Mouse (Mus musculus) bone marrow, adult 2 months (tissue): ENCODE results near the gene Dlg2. TPM values are rescaled to one million over a fixed set of nuclear protein-coding genes. Genes with fewer than 3 reads are reported as not detected.
A peak's percentile ranks its signal among the peaks of the same experiment; 100 is the strongest.

Experiments used
- H3K27ac ChIP-seq: fragments of 200-500 bp; 2 replicates; pipeline ENCODE4 v1.5.1; 2012; ENCODE audit warnings: low read depth, mild to moderate bottlenecking, control low read depth, inconsistent platforms, low read length; ENCODE audit not compliant: control insufficient read depth, poor library complexity, insufficient read depth
- H3K4me1 ChIP-seq: fragments of 200-500 bp; 2 replicates; pipeline ENCODE4 v1.6.1; 2011; ENCODE audit warnings: low read length; ENCODE audit not compliant: control insufficient read depth, insufficient read depth
- H3K4me3 ChIP-seq: fragments of 200-500 bp; replicated peaks from 2 replicates; pipeline ENCODE3; 2011; ENCODE audit warnings: mild to moderate bottlenecking, low read depth, low read length, control low read depth; ENCODE audit not compliant: control insufficient read depth
- CTCF ChIP-seq: fragments of 200-500 bp; IDR thresholded peaks from 2 replicates; pipeline ENCODE4 v1.5.1; 2011; ENCODE audit warnings: low read length, control low read depth; ENCODE audit not compliant: control insufficient read depth, insufficient read depth
- POLR2A ChIP-seq: fragments of 200-500 bp; IDR thresholded peaks from 2 replicates; pipeline ENCODE4 v1.6.1; 2011; ENCODE audit warnings: low read depth, mild to moderate bottlenecking, control low read depth, low read length, borderline replicate concordance; ENCODE audit not compliant: control insufficient read depth
- WGBS: fragments of 180-500 bp; shearing (Covaris S2); methylation state at CpG from one replicate; pipeline ENCODE4 v1.1.7; 2018; 5-methylcytosine and 5-hydroxymethylcytosine counted together
- polyA plus RNA-seq: library from polyadenylated mRNA; stranded (reverse); fragments of >200 nt; gene quantifications from 2 replicates; pipeline ENCODE4 v1.2.4, GENCODE M21; 2011; ENCODE audit warnings: low replicate concordance; ENCODE audit not compliant: missing spikeins, insufficient read depth, insufficient read length

Dlg2 gene
- polyA plus RNA-seq, 1 experiment = 11.7 TPM

DNA sequence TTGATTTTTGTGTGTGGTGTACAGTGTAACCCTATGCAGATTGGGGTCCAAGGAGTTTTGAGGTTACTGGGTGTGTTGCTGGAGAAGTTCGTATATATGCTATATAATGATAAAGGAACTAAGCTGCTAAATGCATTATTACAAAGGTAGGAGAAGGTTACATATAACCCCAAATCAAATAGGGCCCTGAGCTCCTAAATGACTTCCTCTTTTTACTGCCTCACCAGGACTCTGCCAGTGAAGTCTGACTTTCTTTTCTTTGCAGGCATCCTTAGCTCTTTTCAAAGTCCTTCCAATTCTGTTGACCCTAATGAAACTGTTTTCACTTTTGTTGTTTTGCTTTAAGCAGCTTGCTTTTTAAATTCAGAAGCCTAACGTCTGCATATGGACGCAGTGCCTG lies 1016.8 kb downstream of the Dlg2 start:
- TF ChIP-seq POLR2A (no peak), CTCF (no peak)
- H3K4me1 ChIP-seq = no peaks in the 10 kb centered on the region
- H3K4me3 ChIP-seq = no peak overlapping the region
- H3K27ac ChIP-seq = no peak overlapping the region
- WGBS = 20% methylated on average over 3 of the region's 3 CpGs

DNA sequence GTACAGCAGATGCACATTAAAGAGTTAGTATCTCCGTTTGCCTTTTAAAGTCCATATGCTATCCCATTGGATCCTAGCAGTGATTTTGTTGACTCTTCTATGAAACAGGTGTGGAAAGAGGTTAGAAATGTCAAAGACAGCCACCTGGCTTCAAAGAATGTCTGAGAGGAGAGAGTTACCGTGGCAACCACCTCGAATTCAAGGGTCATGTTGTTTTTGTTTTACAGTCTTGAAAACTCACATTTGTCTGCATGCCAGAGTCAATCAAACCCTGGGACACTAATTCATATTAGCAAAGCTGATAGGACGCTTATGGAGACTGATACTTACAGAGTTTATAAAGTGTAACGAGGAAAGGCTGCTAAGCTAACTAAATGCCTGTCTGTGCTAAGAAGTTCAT lies 1019.1 kb downstream of the Dlg2 start:
- Histone ChIP-seq H3K4me1 (no peaks in the 10 kb centered on the region), H3K27ac (no peak overlapping the region), H3K4me3 (no peak overlapping the region)
- TF ChIP-seq CTCF = no peak
- TF ChIP-seq POLR2A = no peak
- 67% methylated on average over 5 of the region's 5 CpGs for WGBS

DNA sequence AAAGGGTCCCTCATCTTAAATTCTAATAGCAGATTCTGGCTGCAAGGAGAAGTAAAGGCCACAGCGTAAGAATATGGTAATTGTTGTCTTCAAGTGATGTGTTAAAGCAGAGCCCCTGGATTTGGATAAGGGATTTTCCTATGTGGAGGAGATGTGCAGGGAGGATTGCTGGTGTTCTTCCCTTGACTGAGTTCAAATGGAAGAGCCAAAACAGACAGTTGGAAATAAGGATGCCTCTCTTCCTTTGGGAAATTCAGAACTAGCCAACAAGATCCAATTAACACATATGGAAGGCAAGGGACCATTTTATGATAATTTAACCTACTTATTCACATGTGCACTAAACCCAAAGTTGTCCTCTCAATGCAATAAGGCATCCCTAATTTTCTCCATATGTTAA lies 1034.6 kb downstream of the Dlg2 start:
- Histone ChIP-seq H3K4me3 (no peak overlapping the region), H3K27ac (no peak overlapping the region), H3K4me1 (no peaks in the 10 kb centered on the region)
- TF ChIP-seq POLR2A (no peak), CTCF (no peak)
- 76% methylated on average over 1 of the region's 1 CpGs for WGBS

DNA sequence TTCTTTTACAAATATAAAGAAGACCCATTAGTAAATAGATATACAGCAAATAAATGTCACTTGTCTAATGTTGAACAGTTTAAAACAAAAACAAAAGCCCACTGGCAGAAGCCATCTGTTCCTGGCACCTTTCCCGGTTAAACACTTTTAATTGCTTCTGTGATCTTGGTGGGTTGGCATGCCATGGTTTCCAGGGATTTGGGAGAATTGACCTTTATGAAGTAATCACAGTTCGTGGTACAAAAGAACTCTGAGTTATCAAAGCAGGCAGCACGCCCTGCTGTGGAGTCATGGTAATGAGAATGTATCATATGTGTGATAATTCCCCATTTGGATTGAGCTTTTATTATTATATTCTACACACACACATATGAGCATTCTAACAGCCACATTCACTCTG lies 1038.0 kb downstream of the Dlg2 start:
- TF ChIP-seq POLR2A = no peak
- TF ChIP-seq CTCF = no peak

DNA sequence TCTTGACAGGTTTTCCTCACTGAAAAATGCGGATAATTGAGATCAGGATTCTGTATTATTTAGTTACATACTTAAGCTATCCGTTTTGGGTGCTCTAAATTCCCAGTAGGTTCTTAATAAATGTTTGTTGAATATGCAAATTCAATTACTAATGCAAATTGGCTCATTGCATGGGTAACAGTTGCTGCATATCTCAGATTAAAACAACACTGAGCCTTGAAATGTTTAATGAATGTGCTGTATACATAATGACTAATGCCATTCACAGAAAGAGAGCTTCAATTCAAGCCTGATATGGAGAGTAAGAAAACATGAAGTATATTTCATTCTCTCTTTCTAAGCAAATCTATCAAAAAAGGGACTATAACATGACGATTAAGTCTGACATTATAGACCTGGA lies 1039.8 kb downstream of the Dlg2 start:
- 79% methylated on average over 3 of the region's 3 CpGs for WGBS
- H3K4me1 ChIP-seq = no peaks in the 10 kb centered on the region
- no peak overlapping the region for H3K27ac ChIP-seq
- no peak overlapping the region for H3K4me3 ChIP-seq
- no peak for TF ChIP-seq CTCF
- no peak for TF ChIP-seq POLR2A

More for the DNA sequence above, 1038.0 kb downstream of the Dlg2 start:
- WGBS = 68% methylated on average over 3 of the region's 3 CpGs
- Histone ChIP-seq H3K4me1 (no peaks in the 10 kb centered on the region), H3K4me3 (no peak overlapping the region), H3K27ac (no peak overlapping the region)

DNA sequence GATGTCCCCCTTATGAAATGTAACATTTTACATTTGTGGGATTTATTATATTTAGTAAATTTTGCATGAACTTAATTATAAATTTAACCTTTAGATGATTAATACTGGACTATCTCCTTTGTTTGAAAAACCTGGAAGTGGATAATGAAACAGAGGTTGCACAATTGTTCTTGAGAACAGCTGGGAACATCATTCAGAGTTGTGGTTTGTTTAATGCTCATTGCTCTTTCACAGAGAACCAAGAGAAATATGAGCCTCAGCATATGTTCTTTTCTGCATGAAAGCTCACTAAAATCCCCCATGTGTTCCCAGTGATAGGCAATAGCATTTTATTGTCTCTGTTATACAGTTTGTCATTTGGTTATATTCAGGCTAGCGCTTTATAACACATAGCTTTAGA lies 1049.4 kb downstream of the Dlg2 start:
- TF ChIP-seq POLR2A (no peak), CTCF (no peak)
- 86% methylated on average over 1 of the region's 1 CpGs for WGBS
- H3K27ac ChIP-seq = no peak overlapping the region
- H3K4me1 ChIP-seq = no peaks in the 10 kb centered on the region
- no peak overlapping the region for H3K4me3 ChIP-seq

DNA sequence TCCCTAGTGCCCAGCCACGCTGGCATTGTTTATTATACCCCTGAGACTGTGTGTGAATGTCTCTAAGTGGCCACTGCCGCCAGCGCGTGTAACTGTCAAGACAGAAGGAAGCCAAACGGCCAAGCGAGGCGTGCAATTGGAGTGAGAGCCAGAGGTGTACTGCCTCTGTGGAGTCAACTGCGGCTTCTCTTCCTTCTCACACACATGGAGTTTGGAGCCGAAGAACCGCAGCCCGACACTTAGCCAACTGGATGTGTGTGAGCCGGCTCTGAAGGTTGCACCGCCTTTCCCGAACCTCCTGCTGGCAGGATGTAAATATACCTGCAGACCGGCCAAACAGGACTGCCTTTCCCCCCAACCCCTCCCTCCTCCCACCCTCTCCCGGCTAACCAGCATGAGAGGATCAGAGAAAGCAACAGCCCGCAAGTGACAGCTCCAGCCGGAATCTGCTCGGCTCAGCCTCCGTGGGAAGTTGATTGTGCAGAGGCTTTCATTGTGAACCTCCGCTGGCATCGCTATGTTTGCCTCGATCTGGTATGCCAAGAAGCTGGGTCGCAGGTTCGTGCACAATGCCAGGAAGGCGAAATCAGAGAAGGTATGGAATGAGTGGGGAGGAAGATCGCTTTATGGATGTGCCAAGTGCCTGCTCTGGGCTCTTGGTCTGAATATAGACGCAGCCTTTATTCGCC lies 1066.3 kb downstream of the Dlg2 start:
- Histone ChIP-seq H3K4me3 (peak overlapping the region; percentile 15), H3K27ac (no peak overlapping the region), H3K4me1 (no peaks in the 10 kb centered on the region)
- TF ChIP-seq CTCF (no peak), POLR2A (no peak)
- WGBS = 2% methylated on average over 29 of the region's 29 CpGs

DNA sequence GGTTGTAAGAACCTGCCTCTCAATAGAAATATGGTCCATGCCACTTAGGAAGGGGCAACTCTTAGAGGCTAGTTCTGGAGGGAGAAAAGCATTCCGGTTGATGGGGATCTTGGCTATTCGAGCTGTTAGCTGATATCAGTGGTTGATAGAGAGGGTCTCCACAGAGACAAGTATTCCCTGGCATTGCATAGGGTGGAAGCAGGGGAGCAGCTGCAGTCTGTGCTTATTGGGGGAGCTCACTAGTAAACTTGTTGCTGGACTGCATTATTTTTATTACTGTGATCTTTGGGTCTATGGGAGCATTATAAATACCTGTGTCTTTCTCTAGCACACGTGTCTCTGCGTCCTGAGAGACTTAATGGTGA lies 1066.8 kb downstream of the Dlg2 start:
- 34% methylated on average over 4 of the region's 4 CpGs for WGBS
- Histone ChIP-seq H3K4me1 (no peaks in the 10 kb centered on the region), H3K27ac (no peak overlapping the region), H3K4me3 (no peak overlapping the region)
- TF ChIP-seq CTCF (no peak), POLR2A (no peak)

DNA sequence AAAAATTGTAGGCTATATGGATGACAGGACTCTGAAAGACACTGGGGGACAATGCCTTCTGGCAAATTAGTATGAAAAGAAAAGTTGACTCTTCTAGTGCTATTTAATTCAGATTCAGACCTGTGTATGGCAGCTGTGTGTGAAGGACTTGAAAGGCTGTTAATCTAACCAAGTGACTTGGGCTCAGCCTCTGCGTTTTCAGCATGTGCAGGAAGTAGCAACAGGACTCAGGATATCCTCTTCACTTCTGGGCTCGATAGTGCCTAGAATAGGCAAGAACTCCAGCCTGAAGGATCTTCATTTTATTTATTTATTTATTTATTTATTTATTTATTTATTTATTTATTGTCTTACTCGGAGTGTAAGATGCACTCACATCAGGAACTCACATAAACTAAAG lies 1068.1 kb downstream of the Dlg2 start:
- no peak overlapping the region for H3K27ac ChIP-seq
- WGBS = 0% methylated on average over 3 of the region's 3 CpGs
- TF ChIP-seq CTCF (no peak), POLR2A (no peak)
- H3K4me3 ChIP-seq = no peak overlapping the region
- H3K4me1 ChIP-seq = no peaks in the 10 kb centered on the region
